Mouse (Mus musculus) common myeloid progenitor, adult 5-6 weeks (primary cell): ENCODE results near the gene Oaf. TPM values are rescaled to one million over a fixed set of nuclear protein-coding genes. Genes with fewer than 3 reads are reported as not detected.

Experiments
- total RNA-seq: library from RNA; stranded (forward); fragments of 200-1000, 187-1606 nt; gene quantifications from 2 replicates; pipeline ENCODE4 v1.2.3, GENCODE M21; 2017

Gene Oaf
- total RNA-seq, 1 experiment from 2014 or later: 11.6 TPM

Other genes with a start within 250 kb of the Oaf start
- gene Arhgef12, start 132.7 kb downstream of the Oaf start, total RNA-seq: 8.4 and 10.0 TPM in 2 replicates
- 0.05 TPM in 1 of 2 replicates, not detected in the other for gene Tmem136, start 123.3 kb downstream of the Oaf start, total RNA-seq
- gene Pou2f3, start 29.5 kb downstream of the Oaf start, total RNA-seq: not detected in 2 replicates
- not detected in 2 replicates for gene Trim29, start 70.9 kb upstream of the Oaf start, total RNA-seq